Mouse (Mus musculus) lung, postnatal 0 days (tissue): ENCODE results near the gene Tmc1. TPM values are rescaled to one million over a fixed set of nuclear protein-coding genes. Genes with fewer than 3 reads are reported as not detected.

Experiments
- ATAC-seq: fragments of 200-750 bp; cut with Nextera tagmentation; 2 replicates; pipeline ENCODE4 v1.8.0; 2017; ENCODE audit warnings: moderate library complexity
- DNase-seq: peaks from one replicate; pipeline ENCODE4 v3.0.0-alpha.2; 2016; ENCODE audit warnings: low spot score
- H3K27ac ChIP-seq: fragments of 300-500 bp; sonication (generic); 2 replicates; pipeline ENCODE4 v1.5.1; 2014; ENCODE audit warnings: antibody characterized with exemption, mild to moderate bottlenecking, low read length, mixed read lengths
- H3K27me3 ChIP-seq: fragments of 300-500 bp; sonication (generic); replicated peaks from 2 replicates; pipeline ENCODE4 v1.6.1; 2014; ENCODE audit warnings: low read length, mixed read lengths; ENCODE audit not compliant: insufficient read depth
- H3K36me3 ChIP-seq: fragments of 300-500 bp; sonication (generic); 2 replicates; pipeline ENCODE4 v1.6.1; 2014; ENCODE audit warnings: low read length, mixed read lengths; ENCODE audit not compliant: insufficient read depth
- H3K4me1 ChIP-seq: fragments of 300-500 bp; sonication (generic); 2 replicates; pipeline ENCODE4 v1.6.1; 2014; ENCODE audit warnings: antibody characterized with exemption, low read depth, low read length, mixed read lengths; ENCODE audit not compliant: insufficient read depth
- H3K4me2 ChIP-seq: fragments of 300-500 bp; sonication (generic); replicated peaks from 2 replicates; pipeline ENCODE4 v1.6.1; 2014; ENCODE audit warnings: low read depth, mild to moderate bottlenecking, low read length, moderate library complexity, mixed read lengths
- H3K4me3 ChIP-seq: fragments of 300-500 bp; sonication (generic); 2 replicates; pipeline ENCODE4 v1.5.1; 2014; ENCODE audit warnings: low read depth, low read length
- H3K9ac ChIP-seq: fragments of 300-500 bp; sonication (generic); replicated peaks from 2 replicates; pipeline ENCODE4 v1.6.1; 2014; ENCODE audit warnings: low read depth, mild to moderate bottlenecking
- H3K9me3 ChIP-seq: fragments of 300-500 bp; sonication (generic); 2 replicates; pipeline ENCODE4 v1.6.1; 2016; ENCODE audit warnings: low read length, mixed read lengths
- CTCF ChIP-seq: IDR thresholded peaks from 2 replicates; pipeline ENCODE4 v1.5.1; 2016; ENCODE audit warnings: antibody characterized with exemption, mild to moderate bottlenecking
- EP300 ChIP-seq: IDR thresholded peaks from 2 replicates; pipeline ENCODE4 v1.6.1; 2016; ENCODE audit warnings: antibody characterized with exemption, mild to moderate bottlenecking, control low read depth
- WGBS: fragments of 180-500 bp; shearing (Covaris S2); extraction: QIAGEN DNeasy Blood & Tissue Kit; methylation state at CpG from one replicate; pipeline ENCODE4 v1.1.7; 2014; 5-methylcytosine and 5-hydroxymethylcytosine counted together
- polyA plus RNA-seq: library from polyadenylated mRNA; unstranded; fragments of >200 nt; fragmentation: Nextera tagmentation; extraction: Ambion mirVana; gene quantifications from 2 replicates; pipeline ENCODE4 v1.2.1, GENCODE M21; 2015

Gene Tmc1
- polyA plus RNA-seq = not detected in 2 replicates

DNA sequence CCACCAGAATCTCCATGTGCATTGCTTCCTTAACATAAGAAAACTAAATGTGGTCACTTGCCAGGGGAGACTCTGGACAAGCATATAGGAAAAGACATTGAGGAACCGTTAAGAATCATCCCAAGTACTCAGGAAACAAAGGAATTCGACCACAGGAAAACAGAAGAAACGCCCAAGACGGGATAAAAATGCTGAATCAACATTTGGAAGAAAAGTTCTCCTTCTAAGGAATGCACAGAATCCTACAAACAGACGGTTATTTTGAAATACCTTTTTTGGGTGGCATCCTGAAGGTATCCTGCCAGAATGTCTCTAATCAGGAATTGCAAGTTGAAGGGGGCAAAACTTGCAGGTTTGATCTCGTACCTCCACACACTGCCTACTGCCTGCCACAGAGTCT is at the start of gene Tmc1:
Gene Tmc1 (minus strand): TSS at position 329 of the 400 bp plus-strand sequence.
- WGBS = 71% methylated on average over 6 of the region's 6 CpGs
- Histone ChIP-seq H3K4me2 (no peak within 1 kb of the TSS), H3K9ac (no peak within 1 kb of the TSS), H3K36me3 (no peaks in the 10 kb centered on the region), H3K4me3 (no peak within 1 kb of the TSS), H3K27me3 (no peaks in the 10 kb centered on the region), H3K4me1 (no peaks in the 10 kb centered on the region), H3K9me3 (no peaks in the 10 kb centered on the region), H3K27ac (no peak within 1 kb of the TSS)
- DNase-seq (no peak), ATAC-seq (no peak)
- no peak for TF ChIP-seq CTCF
- TF ChIP-seq EP300 = no peak

- Histone ChIP-seq H3K9me3 (no peaks in the 10 kb centered on the region), H3K4me2 (no peak overlapping the region), H3K36me3 (no peaks in the 10 kb centered on the region), H3K27ac (no peak overlapping the region), H3K9ac (no peak overlapping the region), H3K27me3 (no peaks in the 10 kb centered on the region), H3K4me1 (no peaks in the 10 kb centered on the region), H3K4me3 (no peak overlapping the region)
- TF ChIP-seq EP300 (no peak), CTCF (no peak)
- no peak for DNase-seq
- ATAC-seq = no peak
These were observed 47.5 kb upstream of the Tmc1 start for GRCm38 (mm10) chr19:21001552-21001951.

DNA sequence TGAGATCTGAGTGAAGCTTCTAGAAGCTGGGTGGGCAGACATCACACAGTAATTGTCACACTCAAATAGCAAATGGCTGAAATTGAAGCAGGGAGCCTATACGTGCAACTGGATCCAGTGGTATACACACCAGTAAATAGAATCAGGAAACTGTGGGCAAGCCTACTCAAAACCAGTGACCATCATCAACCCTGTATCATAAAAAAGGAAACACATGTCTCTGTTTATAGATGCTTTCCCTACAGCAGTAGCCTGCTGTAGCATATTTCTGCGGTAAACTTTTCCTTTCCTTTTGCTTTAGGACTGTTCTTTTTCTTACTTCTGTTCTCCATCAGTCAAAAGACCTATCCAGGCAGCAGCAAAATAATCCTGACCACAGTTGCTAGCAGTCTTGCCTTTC is 25.2 kb upstream of the Tmc1 start:
- Histone ChIP-seq H3K27me3 (no peaks in the 10 kb centered on the region), H3K4me2 (no peak overlapping the region), H3K4me1 (no peaks in the 10 kb centered on the region), H3K36me3 (no peaks in the 10 kb centered on the region), H3K4me3 (no peak overlapping the region), H3K27ac (no peak overlapping the region), H3K9ac (no peak overlapping the region), H3K9me3 (no peaks in the 10 kb centered on the region)
- no peak for ATAC-seq
- no peak for DNase-seq
- TF ChIP-seq EP300 (no peak), CTCF (no peak)
- WGBS = 85% methylated on average over 2 of the region's 2 CpGs

GRCm38 (mm10) chr19:20978148-20978547 is 24.1 kb upstream of the Tmc1 start:
- Histone ChIP-seq H3K4me1 (no peaks in the 10 kb centered on the region), H3K9ac (no peak overlapping the region), H3K4me2 (no peak overlapping the region), H3K9me3 (no peaks in the 10 kb centered on the region), H3K27me3 (no peaks in the 10 kb centered on the region), H3K27ac (no peak overlapping the region), H3K4me3 (no peak overlapping the region), H3K36me3 (no peaks in the 10 kb centered on the region)
- DNase-seq (no peak), ATAC-seq (no peak)
- WGBS = 16% methylated on average over 1 of the region's 1 CpGs
- TF ChIP-seq CTCF = no peak
- TF ChIP-seq EP300 = no peak

GRCm38 (mm10) chr19:20971926-20972325 is 17.9 kb upstream of the Tmc1 start:
- no peaks in the 10 kb centered on the region for H3K27me3 ChIP-seq
- H3K9me3 ChIP-seq = no peaks in the 10 kb centered on the region
- DNase-seq (no peak), ATAC-seq (no peak)
- no peak overlapping the region for H3K27ac ChIP-seq
- TF ChIP-seq EP300 (no peak), CTCF (no peak)
- H3K36me3 ChIP-seq = no peaks in the 10 kb centered on the region
- no peak overlapping the region for H3K4me2 ChIP-seq
- 88% methylated on average over 1 of the region's 1 CpGs for WGBS
- H3K4me1 ChIP-seq = no peaks in the 10 kb centered on the region
- H3K9ac ChIP-seq = no peak overlapping the region
- no peak overlapping the region for H3K4me3 ChIP-seq

DNA sequence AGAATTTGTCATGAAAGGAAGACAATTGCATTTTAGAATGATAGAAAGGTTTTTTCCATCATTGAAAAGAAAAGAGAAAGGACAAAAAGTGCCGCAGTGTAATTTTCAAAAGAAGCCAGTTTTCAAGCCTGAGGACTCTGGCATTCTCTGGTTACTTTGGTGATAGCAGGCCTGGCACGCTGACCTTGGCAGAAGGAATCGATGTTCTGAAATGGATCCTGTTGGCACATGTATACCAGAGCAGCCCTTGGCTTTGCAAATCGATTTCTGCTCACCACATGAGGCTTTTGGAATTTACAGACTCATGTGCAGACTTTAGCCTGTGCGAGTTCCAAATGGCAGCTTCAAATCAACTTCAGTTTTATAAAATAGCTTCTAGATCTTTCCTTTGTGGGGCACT is 813 bp upstream of the Tmc1 start:
- Histone ChIP-seq H3K4me3 (no peak overlapping the region), H3K36me3 (no peaks in the 10 kb centered on the region), H3K4me2 (no peak overlapping the region), H3K27ac (no peak overlapping the region), H3K9ac (no peak overlapping the region), H3K27me3 (no peaks in the 10 kb centered on the region), H3K9me3 (no peaks in the 10 kb centered on the region), H3K4me1 (no peaks in the 10 kb centered on the region)
- TF ChIP-seq CTCF (no peak), EP300 (no peak)
- ATAC-seq (no peak), DNase-seq (no peak)
- WGBS = 82% methylated on average over 5 of the region's 5 CpGs

- H3K4me3 ChIP-seq = no peak overlapping the region
- no peak overlapping the region for H3K9ac ChIP-seq
- TF ChIP-seq EP300 = no peak
- no peaks in the 10 kb centered on the region for H3K9me3 ChIP-seq
- ATAC-seq (no peak), DNase-seq (no peak)
- H3K27me3 ChIP-seq = no peaks in the 10 kb centered on the region
- no peak overlapping the region for H3K27ac ChIP-seq
- H3K4me1 ChIP-seq = no peaks in the 10 kb centered on the region
- WGBS = 45% methylated on average over 4 of the region's 4 CpGs
- no peak overlapping the region for H3K4me2 ChIP-seq
- H3K36me3 ChIP-seq = no peaks in the 10 kb centered on the region
These were observed 9.6 kb downstream of the Tmc1 start for GRCm38 (mm10) chr19:20944446-20944845.
